Mouse (Mus musculus) testis, postnatal 10 days (tissue): ENCODE measurements at regions not wholly inside any gene's neighbourhood (a gene's known extent, or its start where the extent isn't known, plus 50 kb on each side); places are given as distances from the start of the nearest gene placed in this dataset.
"Not testable (repeated sequence)": the region's sequence is repeated elsewhere in the genome, so short reads cannot be mapped to it uniquely, and the experiment has no call there.

Experiments
- DNase-seq: peaks from one replicate; pipeline ENCODE4 v3.0.0; 2021; ENCODE audit warnings: low spot score

GRCm38 (mm10) chr13:19300320-19301011 lies 95.1 kb downstream of the Stard3nl start:
- DNase-seq = not testable (repeated sequence)

- DNase-seq = no peak
Measured at GRCm38 (mm10) chr13:19296325-19296724, 99.3 kb downstream of the Stard3nl start.

GRCm38 (mm10) chr13:19293041-19293440 lies 102.6 kb downstream of the Stard3nl start:
- no peak for DNase-seq

GRCm38 (mm10) chr13:19283161-19283560 lies 112.4 kb downstream of the Stard3nl start:
- DNase-seq = no peak

GRCm38 (mm10) chr13:19272548-19273295 lies 122.9 kb downstream of the Stard3nl start:
- DNase-seq = not testable (repeated sequence)

GRCm38 (mm10) chr13:19264996-19265395 lies 130.6 kb downstream of the Stard3nl start:
- not testable (repeated sequence) for DNase-seq

GRCm38 (mm10) chr13:19246558-19246957 lies 149.0 kb downstream of the Stard3nl start:
- DNase-seq = not testable (repeated sequence)

- not testable (repeated sequence) for DNase-seq
Measured at GRCm38 (mm10) chr13:19242580-19242979, 153.0 kb downstream of the Stard3nl start.

GRCm38 (mm10) chr13:19236340-19236739 lies 159.3 kb downstream of the Stard3nl start:
- peak; percentile 43 for DNase-seq

- DNase-seq = no peak
Measured at GRCm38 (mm10) chr13:19234700-19235374, 160.8 kb downstream of the Stard3nl start.

GRCm38 (mm10) chr13:19220004-19220403 lies 175.6 kb downstream of the Stard3nl start:
- not testable (repeated sequence) for DNase-seq

GRCm38 (mm10) chr13:19219383-19219991 lies 176.1 kb downstream of the Stard3nl start:
- not testable (repeated sequence) for DNase-seq

GRCm38 (mm10) chr13:19204669-19205068 lies 190.9 kb downstream of the Stard3nl start:
- no peak for DNase-seq

- not testable (repeated sequence) for DNase-seq
Measured at GRCm38 (mm10) chr13:19202320-19202719, 193.3 kb downstream of the Stard3nl start.
